Mouse (Mus musculus): ENCODE measurements around the gene Fgfr4.
A peak's percentile ranks its signal among the peaks of the same experiment; 100 is the strongest.
"Not testable (repeated sequence)": the region's sequence is repeated elsewhere in the genome, so short reads cannot be mapped to it uniquely, and the experiment has no call there.

Fgfr4 gene

GRCm38 (mm10) chr13:55172336-55172770, 19.9 kb downstream of the Fgfr4 start:
- DNase-seq (ENCODE audit: low read depth, low spot score), result no peak

DNA sequence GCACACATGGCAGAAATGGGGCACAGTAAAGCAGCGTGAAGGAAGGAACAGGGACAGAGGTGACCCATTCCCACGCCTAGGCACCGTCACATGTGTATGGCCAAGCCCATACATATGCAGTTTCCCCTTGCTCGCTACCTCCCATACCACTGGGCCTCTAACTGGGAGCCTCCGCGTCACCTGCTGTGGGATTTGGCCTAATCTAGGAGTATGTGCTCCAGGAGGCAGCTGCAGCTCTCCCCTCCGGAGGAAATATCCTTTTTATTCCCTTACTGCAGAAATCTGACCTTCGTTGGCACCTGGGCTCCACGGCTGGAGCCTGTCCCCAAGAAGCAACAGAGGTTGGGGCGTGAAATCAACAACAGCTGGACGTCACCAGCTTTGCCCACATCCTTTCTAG, 21.9 kb downstream of the Fgfr4 start:
- DNase-seq (ENCODE audit: low read depth, low spot score), result no peak

DNA sequence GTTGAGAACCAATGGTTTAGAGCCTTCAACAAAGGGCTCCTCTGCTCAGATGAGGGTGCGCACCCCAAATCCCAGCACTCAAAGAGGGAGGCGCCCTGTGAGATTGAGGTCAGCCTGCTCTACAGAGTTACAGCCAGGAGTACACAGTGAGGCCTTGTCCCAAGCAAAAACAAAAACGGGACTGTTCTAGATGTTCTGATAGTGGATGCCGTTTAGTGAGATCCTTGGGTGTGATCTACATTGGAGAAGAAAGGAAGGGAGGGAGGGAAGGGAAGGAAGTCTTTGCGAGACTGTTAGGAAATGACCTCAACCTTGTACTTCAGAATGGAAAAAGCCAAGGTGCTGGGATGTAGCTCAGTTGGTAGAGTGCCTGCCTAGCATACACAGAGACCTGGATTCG, 23.8 kb downstream of the Fgfr4 start:
- DNase-seq (ENCODE audit: low read depth, low spot score), result no peak

DNA sequence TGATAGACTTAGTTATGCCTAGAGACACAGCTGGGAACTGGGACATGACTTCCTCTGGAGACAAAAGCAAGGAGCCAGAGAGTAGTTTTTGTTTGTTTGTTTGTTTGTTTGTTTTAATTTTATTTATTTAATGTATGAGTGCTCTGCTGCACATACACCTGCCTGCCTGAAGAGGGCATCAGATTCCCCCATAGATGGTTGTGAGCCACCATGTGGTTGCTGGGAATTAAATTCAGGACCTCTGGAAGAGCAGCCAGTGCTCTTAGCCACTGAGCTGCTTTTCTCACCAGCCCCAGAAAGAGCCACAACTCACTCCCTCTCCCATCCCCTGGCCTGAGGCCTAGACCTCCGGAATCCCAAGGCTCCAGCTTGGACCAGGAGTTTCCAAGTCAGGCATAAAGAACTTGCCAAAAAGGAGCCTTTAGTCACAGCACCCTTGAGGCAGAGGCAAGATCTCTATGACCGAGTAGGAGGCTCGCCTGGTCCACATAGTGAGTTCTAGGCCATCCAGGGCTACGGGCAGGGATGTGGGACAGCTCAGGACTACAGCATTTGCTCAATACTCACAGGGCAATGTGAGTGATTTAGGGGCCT, 25.6 kb downstream of the Fgfr4 start:
- DNase-seq (ENCODE audit: low read depth, low spot score), result no peak

GRCm38 (mm10) chr13:55178556-55178955, 26.1 kb downstream of the Fgfr4 start:
- DNase-seq (ENCODE audit: low read depth, low spot score), result peak; percentile 76

DNA sequence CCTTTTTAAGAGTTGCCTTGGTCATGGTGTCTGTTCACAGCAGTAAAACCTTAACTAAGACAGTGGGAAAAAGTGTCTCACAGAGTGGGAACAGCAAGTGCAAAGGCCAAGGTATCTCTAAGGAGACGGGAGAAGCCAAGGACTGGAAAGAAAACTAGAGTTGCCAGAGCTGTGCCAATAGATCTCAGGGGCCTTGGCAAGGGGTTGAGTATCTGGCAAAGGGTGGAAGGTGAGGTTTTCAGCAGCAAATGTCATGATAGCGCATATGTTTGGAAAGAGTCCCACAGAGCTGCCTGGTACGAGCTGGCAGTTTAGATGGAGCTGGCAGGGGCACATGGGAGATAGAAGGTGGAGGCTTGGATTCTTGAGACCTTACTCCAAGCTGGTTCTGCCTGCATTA, 27.2 kb downstream of the Fgfr4 start:
- no peak for DNase-seq (ENCODE audit: low read depth, low spot score)

GRCm38 (mm10) chr13:55181786-55182172, 29.3 kb downstream of the Fgfr4 start:
- no peak for DNase-seq (ENCODE audit: low read depth, low spot score)

DNA sequence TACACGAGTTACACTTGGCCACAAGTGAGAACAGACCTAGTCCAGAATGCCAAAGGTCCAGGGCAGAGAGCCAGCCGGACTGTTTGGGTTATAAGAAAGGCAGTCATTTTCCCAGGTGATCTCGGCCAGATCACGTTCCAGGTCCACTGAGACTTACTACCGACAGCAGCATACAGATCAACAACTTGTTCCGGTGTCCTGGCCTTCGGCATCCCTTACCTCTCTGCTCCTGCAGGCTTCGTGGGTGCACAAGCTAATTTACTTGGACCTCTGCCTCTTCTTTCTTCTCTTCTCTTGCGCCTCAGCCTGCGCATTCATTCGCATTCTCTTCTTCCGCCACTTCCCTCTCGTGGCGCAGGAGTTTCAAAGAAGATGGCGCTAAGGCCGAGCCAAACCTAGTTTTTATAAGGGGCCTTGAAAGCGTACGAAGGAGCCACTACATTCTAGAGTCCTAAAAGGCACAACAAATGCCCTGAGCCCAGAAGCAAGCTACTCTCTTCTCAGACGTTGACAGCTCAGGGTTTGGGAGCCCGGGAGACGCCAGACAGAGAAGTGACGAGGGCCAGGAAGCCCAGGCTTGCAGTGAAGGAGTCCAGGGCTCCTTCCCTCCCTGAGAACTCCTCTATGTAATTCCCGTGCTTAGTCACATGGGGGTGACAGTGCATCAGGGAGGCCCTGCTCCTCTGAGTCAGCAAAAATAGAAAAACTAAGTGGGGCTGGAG, 29.9 kb downstream of the Fgfr4 start:
- DNase-seq (ENCODE audit: low read depth, low spot score), result peak; percentile 59

DNA sequence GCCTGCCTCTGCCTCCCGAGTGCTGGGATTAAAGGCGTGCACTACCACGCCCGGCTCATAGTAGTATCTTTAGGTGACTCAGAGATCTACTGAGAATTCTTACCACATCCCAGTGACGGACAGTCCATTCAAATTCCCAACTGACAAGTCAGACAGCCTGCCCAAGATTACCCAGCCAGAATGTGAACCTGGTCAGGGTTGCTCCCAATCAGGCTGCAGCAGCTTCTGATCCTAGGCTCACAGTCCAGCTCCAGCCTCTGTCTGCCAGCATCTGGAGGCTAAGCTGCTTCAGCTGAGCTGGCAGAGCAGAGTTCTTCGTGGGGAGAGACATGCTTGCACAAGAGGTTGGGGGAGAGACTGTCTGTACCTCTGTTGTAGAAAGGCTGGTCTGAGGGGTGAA, 30.9 kb downstream of the Fgfr4 start:
- DNase-seq (ENCODE audit: low read depth, low spot score), result no peak

- DNase-seq (ENCODE audit: low read depth, low spot score), result not testable (repeated sequence)
Observed at GRCm38 (mm10) chr13:55187062-55187461, 34.6 kb downstream of the Fgfr4 start.

DNA sequence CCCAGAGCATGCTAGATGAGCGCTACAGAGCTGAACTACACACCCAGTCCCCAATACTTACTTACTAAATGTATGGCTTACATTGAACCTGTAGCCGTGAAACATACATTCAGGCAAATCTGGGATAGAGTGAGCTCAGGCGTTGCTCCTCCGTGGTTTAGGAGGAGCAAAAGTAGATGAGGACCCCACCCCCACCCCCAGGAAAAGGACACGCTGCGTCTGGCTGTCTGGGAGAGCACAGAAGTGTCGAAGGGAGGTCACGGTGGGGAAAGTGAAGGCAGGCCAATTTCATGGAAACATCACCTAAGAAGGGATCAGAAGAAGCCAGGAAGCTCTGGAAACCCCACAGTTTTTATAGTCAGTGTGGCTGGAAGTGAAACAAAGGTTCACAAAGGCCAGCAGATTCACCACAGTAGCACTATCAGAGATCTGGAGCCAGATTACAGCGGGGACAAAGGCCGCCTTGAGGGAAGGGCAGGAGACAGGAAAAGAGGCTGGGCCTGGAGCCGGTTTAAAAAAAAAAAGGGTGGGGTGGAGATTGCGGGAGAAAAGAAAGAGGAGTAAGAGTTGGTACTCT, 37.2 kb downstream of the Fgfr4 start:
- no peak for DNase-seq (ENCODE audit: low read depth, low spot score)

DNA sequence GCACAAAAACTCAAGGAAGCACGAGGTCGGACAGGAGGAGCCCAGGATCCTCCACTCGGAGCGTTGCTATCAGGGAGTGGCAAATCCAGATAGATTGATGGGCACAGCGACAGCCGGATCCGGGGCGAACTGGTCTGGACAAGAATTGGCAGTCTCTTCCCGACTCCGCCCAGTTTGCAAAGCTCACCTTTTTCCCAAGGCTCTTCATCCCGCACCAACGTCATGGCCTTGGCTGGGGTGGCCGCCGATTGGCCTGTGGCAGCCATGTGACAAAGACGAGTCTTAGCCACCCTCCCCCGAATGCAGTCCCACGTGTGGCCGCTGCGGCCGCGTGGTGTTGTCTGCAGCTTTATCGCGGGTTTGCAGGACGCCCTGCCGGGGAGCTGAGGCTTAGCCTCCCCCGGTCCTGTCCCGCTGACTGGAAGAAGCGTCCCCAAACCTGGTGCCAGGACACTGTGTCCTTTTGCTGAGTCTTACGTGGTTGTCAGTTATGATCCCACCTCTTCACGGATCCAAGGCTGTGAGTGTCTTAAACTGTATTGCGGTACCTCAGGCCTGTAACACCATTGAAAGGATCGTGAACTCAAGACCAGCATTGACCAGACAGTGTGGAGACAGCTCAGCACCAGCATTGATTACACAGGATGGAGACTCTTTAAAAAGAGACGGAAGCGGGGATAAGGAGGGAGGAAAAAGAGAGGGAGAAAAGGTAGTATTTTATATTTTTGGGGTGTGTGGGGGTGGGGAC, 37.9 kb downstream of the Fgfr4 start:
- peak; percentile 89 for DNase-seq (ENCODE audit: low read depth, low spot score)

GRCm38 (mm10) chr13:55191535-55191934, 39.1 kb downstream of the Fgfr4 start:
- no peak for DNase-seq (ENCODE audit: low read depth, low spot score)

GRCm38 (mm10) chr13:55202758-55203157, 50.3 kb downstream of the Fgfr4 start:
- not testable (repeated sequence) for DNase-seq (ENCODE audit: low read depth, low spot score)

GRCm38 (mm10) chr13:55203740-55204139, 51.3 kb downstream of the Fgfr4 start:
- no peak for DNase-seq (ENCODE audit: low read depth, low spot score)

DNA sequence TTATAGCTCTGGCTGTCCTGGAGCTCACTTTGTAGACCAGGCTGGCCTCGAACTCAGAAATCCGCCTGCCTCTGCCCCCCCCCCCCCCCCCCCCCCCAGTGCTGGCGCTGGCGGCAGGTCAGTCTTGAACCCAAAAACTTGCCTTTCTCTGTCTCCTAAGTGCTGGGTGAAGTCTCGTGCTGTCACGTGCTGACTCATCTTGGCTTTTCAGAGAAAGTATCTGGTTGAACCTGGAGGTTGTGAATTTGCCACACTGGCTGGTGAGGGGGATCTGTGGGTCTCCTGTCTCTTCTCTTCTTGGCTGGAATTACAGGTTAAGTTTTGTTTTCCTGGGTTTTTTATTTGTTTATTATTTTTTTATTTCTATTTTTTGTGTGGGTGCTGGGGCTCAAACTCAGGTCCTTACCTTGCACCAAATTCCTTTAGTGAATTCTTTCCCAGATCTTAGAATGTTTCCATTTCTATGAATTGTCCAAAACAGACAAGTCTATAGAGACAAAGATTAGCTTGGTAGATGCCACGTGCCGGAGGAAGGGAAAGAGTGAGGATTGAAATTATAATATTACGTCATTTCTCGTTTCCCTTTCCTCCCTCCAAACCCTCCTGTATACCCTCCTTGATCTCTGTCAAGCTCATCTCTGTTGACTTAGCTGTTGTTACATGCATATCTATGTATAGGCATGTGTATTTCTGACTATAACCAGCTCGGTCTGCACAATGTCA, 52.4 kb downstream of the Fgfr4 start:
- DNase-seq (ENCODE audit: low read depth, low spot score), result no peak

GRCm38 (mm10) chr13:55205448-55206205, 53.2 kb downstream of the Fgfr4 start:
- DNase-seq (ENCODE audit: low read depth, low spot score), result no peak

DNA sequence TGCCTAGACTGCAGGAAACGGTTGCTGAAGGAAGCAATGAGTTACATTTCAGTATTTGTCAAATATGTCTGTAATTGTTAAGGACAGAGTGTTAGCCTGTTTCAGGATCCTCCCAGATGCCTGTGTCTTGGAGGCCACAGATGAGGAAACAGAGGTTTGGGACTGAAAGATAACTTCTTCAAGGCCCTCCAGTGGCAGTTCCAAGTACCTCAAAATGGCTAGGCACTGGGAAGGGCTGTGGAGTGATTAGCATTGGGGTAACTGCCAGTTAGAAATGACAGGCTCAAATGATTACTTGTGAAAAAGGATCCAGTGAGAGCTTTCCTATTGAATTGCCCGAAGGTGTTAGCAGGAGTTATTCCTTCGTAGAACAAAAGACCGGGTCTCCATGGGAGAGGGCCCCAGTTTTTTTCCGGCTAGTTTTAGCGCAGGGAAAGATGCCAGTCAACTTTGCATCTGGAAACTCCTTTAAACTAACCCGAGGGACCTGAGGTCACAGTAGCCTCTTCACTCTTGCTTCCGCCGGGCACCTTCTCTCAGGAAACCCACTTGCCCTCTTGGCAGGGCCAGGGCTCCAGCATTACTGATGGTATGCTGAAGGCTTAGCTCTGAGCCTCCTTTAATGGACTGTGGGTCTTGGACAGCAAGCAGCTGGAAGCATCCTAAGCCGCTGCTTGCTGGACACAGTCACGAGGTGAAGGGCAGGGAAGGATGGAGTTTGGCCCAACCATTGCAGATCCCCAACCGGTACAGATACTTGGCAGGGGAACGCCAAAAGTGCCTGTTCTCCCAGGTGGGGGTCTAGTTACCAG, 56.6 kb downstream of the Fgfr4 start:
- no peak for DNase-seq (ENCODE audit: low read depth, low spot score)

- no peak for DNase-seq (ENCODE audit: low read depth, low spot score)
Observed at GRCm38 (mm10) chr13:55209649-55210192, 57.3 kb downstream of the Fgfr4 start, which contains the start of gene Nsd1. Gene Nsd1 (plus strand): TSS chr13:55209782.
